Mouse (Mus musculus) hindbrain, embryonic 14.5 days (tissue): ENCODE results near the gene 4921511C20Rik. TPM values are rescaled to one million over a fixed set of nuclear protein-coding genes. Genes with fewer than 3 reads are reported as not detected.

Experiments used
- ATAC-seq: fragments of 200-750 bp; cut with Nextera tagmentation; 2 replicates; pipeline ENCODE4 v1.8.0; 2017; ENCODE audit warnings: moderate number of reproducible peaks, mild to moderate bottlenecking, moderate TSS enrichment, moderate library complexity; ENCODE audit not compliant: low FRiP score
- DNase-seq: peaks from one replicate; pipeline ENCODE4 v3.0.0-alpha.2; 2015; ENCODE audit warnings: low spot score
- H3K27ac ChIP-seq: fragments of 300-500 bp; sonication (generic); 2 replicates; pipeline ENCODE4 v1.5.1; 2014; ENCODE audit warnings: mild to moderate bottlenecking, moderate library complexity
- H3K27me3 ChIP-seq: fragments of 300-500 bp; sonication (generic); 2 replicates; pipeline ENCODE4 v1.6.1; 2014; ENCODE audit warnings: mild to moderate bottlenecking, low read length, mixed read lengths; ENCODE audit not compliant: control insufficient read depth, insufficient read depth
- H3K36me3 ChIP-seq: fragments of 300-500 bp; sonication (generic); replicated peaks from 2 replicates; pipeline ENCODE4 v1.6.1; 2014; ENCODE audit not compliant: control insufficient read depth, insufficient read depth
- H3K4me1 ChIP-seq: fragments of 300-500 bp; sonication (generic); replicated peaks from 2 replicates; pipeline ENCODE4 v1.6.1; 2014; ENCODE audit warnings: antibody characterized with exemption, low read length, mixed read lengths; ENCODE audit not compliant: control insufficient read depth, insufficient read depth
- H3K4me2 ChIP-seq: fragments of 300-500 bp; sonication (generic); replicated peaks from 2 replicates; pipeline ENCODE4 v1.6.1; 2014; ENCODE audit warnings: mild to moderate bottlenecking, moderate library complexity
- H3K4me3 ChIP-seq: fragments of 300-500 bp; sonication (generic); replicated peaks from 2 replicates; pipeline ENCODE4 v1.5.1; 2014; ENCODE audit warnings: mild to moderate bottlenecking, low read length
- H3K9ac ChIP-seq: fragments of 300-500 bp; sonication (generic); 2 replicates; pipeline ENCODE4 v1.6.1; 2014
- H3K9me3 ChIP-seq: fragments of 300-500 bp; sonication (generic); 2 replicates; pipeline ENCODE4 v1.6.1; 2016; ENCODE audit warnings: low read length; ENCODE audit not compliant: control insufficient read depth
- WGBS: fragments of 180-500 bp; shearing (Covaris S2); extraction: QIAGEN DNeasy Blood & Tissue Kit; methylation state at CpG from one replicate; pipeline ENCODE4 v1.1.7; 2014; 5-methylcytosine and 5-hydroxymethylcytosine counted together
- polyA plus RNA-seq: library from polyadenylated mRNA; unstranded; fragments of >200 nt; fragmentation: Nextera tagmentation; extraction: Ambion mirVana; gene quantifications from 2 replicates; pipeline ENCODE4 v1.2.1, GENCODE M21; 2014

The 4921511C20Rik gene
- polyA plus RNA-seq: not detected in 2 replicates

DNA sequence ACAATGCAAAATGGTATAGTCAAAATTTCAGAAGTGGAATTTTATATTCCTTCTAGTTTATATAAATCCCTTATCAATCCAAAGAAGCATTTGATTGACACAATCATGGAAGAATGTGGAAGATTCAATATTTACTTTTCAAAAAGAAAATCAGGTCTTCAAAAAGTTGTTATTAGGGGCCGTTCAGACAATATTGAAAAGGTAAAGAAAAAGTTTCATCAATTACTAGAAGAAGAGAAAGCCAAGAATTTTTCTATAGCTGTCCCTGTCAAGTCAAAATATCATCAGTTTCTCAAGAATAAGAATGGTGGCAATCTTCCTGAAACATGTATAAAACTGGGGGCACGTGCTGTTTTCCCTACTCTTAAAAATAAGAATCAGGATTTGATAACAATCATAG, at the start of gene 4921511C20Rik:
4921511C20Rik (plus strand) TSS at position 301 of the 400 bp plus-strand sequence.
- Histone ChIP-seq H3K4me3 (no peak within 1 kb of the TSS), H3K9me3 (no peaks in the 10 kb centered on the region), H3K9ac (no peak within 1 kb of the TSS), H3K36me3 (no peaks in the 10 kb centered on the region), H3K4me1 (no peaks in the 10 kb centered on the region), H3K4me2 (no peak within 1 kb of the TSS), H3K27me3 (no peaks in the 10 kb centered on the region), H3K27ac (no peak within 1 kb of the TSS)
- no peak for ATAC-seq
- 90% methylated on average over 2 of the region's 2 CpGs for WGBS
- no peak for DNase-seq
